Mouse (Mus musculus): ENCODE data around the gene Klc3. TPM values are rescaled to one million over a fixed set of nuclear protein-coding genes. Genes with fewer than 3 reads are reported as not detected.

Gene Klc3
- total and polyA plus RNA-seq, 3 experiments: 0.17 to 3.9 TPM; not detected in 1

DNA sequence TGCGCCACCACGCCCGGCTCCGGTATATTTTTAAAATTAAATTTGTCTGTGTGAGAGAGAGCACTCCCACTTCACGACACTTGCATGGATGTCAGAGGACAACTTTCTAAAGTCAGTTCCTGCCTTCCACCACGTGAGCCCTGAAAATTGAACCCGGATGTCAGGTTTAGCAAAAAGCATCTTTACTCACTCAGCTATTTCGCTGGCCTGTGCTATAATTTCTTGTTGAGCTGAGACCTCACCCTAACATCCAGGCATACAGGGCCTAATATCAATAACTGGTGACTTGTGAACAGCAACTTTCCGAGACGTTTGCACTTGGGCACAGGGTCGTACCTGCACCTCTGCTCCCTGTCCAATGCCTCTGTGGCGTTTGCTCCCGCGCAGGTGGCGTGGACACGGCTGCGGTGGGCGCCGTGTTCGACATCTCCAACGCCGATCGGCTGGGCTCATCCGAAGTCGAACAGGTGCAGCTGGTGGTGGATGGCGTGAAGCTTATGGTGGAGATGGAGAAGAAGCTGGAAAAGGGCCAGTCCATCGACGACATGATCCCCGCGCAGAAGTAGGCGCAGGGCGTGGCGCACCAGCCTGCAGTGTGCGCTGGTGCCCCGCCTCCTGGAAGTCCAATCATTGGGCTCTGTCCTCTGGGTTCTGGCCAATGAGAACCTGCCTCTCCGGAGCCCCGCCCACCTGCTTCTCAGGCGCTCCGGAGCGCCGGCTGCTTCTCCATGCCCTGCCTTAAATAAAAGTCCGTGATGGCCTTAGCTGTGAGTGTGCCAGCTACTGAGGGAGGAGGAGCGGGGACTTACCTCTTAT is 17.1 kb upstream of the Klc3 start:
- Histone ChIP-seq H3K9ac (ENCODE audit: insufficient read depth, low read depth) (peak overlapping the region; percentile 29; the same call in 1 of the 2 replicates), H3K27me3 (replicated peaks) (peaks cover 42% of the 10 kb centered on the region), H3K36me3 (replicated peaks in 1 of 2; ENCODE audit: control insufficient read depth in 1 of 2, insufficient read depth in 1 of 2, low read length in 1 of 2) (peaks cover 3 to 14% of the 10 kb centered on the region in 2 experiments), H3K9me3 (replicated peaks; ENCODE audit: low read length) (no peaks in the 10 kb centered on the region), H3K79me2 (replicated peaks; ENCODE audit: control insufficient read depth, extremely low read depth, insufficient read depth, poor library complexity, severe bottlenecking) (no peaks in the 10 kb centered on the region), H3K4me1 (ENCODE audit: control insufficient read depth in 1 of 2, insufficient read depth in 2 of 2) (peaks cover 3 to 19% of the 10 kb centered on the region in 2 experiments), H3K4me3 (replicated peaks in 1 of 3; ENCODE audit: low read depth in 2 of 3, low read length in 2 of 3, poor library complexity in 1 of 3) (peak overlapping the region in 2 of 3 experiments; percentile 19 to 67), H3K27ac (ENCODE audit: insufficient read depth, low read depth) (no peak overlapping the region), H3K4me2 (ENCODE audit: insufficient read depth, low read depth, poor library complexity, severe bottlenecking) (peak overlapping the region; percentile 73)
- in situ Hi-C loops (cut with MboI; ENCODE audit: low pct_ligation_motif_present, low pct_unique_long_range_greater_than_20kb, low sequenced_read_pairs) (loop anchor here (25.0 kb wide), 2 partner anchors 141 to 441 kb away; partner anchors contain the start of genes Ceacam16, Gm19345 and Ppp1r37), dilution Hi-C loops (cut with MboI; ENCODE audit: extremely low pct_ligation_motif_present, extremely low pct_unique_long_range_greater_than_20kb, low sequenced_read_pairs) (no loop called here)
- TF ChIP-seq POLR2AphosphoS2 (IDR thresholded peaks at IDR 0.05; ENCODE audit: low read depth, low read length): no peak
- no peak for TF ChIP-seq MEF2A (IDR thresholded peaks at IDR 0.05; ENCODE audit: borderline replicate concordance, low read depth, low read length)
- TF ChIP-seq SIN3A (IDR thresholded peaks at IDR 0.05; ENCODE audit: low read length): peak; percentile 80
- TF ChIP-seq MAZ (IDR thresholded peaks at IDR 0.05; ENCODE audit: low read depth, low read length): no peak
- no peak for TF ChIP-seq TBP (conservative IDR thresholded peaks at IDR 0.05; ENCODE audit: low read depth, low read length)
- TF ChIP-seq JUND (conservative IDR thresholded peaks at IDR 0.05; ENCODE audit: low read depth, low read length): no peak
- TF ChIP-seq IRF4 (IDR thresholded peaks at IDR 0.05; ENCODE audit: low read depth, low read length): no peak
- no peak; the same call in 1 of the 2 replicates for TF ChIP-seq USF1 (IDR thresholded peaks at IDR 0.05; ENCODE audit: low read depth, low read length)
- TF ChIP-seq SMC3 (IDR thresholded peaks at IDR 0.05; ENCODE audit: low read depth, low read length): no peak
- TF ChIP-seq USF2 (conservative IDR thresholded peaks at IDR 0.05; ENCODE audit: low read depth, low read length): 0 out of 2 replicates have a peak, but pooled peaks have one; percentile 5
- TF ChIP-seq JUN (IDR thresholded peaks at IDR 0.05; ENCODE audit: insufficient read depth, low read depth, low read length): no peak
- no peak for TF ChIP-seq ETS1 (conservative IDR thresholded peaks at IDR 0.05; ENCODE audit: low read depth, low read length)
- no peak for TF ChIP-seq ZMIZ1 (IDR thresholded peaks at IDR 0.05; ENCODE audit: low read depth, low read length)
- no peak for TF ChIP-seq ZKSCAN1 (IDR thresholded peaks at IDR 0.05; ENCODE audit: borderline replicate concordance, low read depth, low read length)
- no peak for TF ChIP-seq RCOR1 (conservative IDR thresholded peaks at IDR 0.05; ENCODE audit: low read depth, low read length)
- TF ChIP-seq MAFK (IDR thresholded peaks at IDR 0.05; ENCODE audit: insufficient replicate concordance, low read length): no peak
- TF ChIP-seq POLR2A (IDR thresholded peaks at IDR 0.05; ENCODE audit: low read depth, low read length): peak; percentile 34; the same call in 1 of the 2 replicates
- no peak for TF ChIP-seq RAD21 (IDR thresholded peaks at IDR 0.05; ENCODE audit: low read depth, low read length)
- TF ChIP-seq CTCF (conservative IDR thresholded peaks at IDR 0.05 in 1 of 2, IDR thresholded peaks at IDR 0.05 in 1 of 2; ENCODE audit: low read depth in 2 of 2, low read length in 2 of 2): no peak
- TF ChIP-seq EP300 (IDR thresholded peaks at IDR 0.05; ENCODE audit: low read length): no peak
- TF ChIP-seq BHLHE40 (IDR thresholded peaks at IDR 0.05; ENCODE audit: low read depth, low read length): no peak
- no peak for TF ChIP-seq CHD1 (IDR thresholded peaks at IDR 0.05; ENCODE audit: low read depth, low read length)
- peak; percentile 64; the same call in 1 of the 2 replicates for TF ChIP-seq ZNF384 (IDR thresholded peaks at IDR 0.05; ENCODE audit: low read depth, low read length)
- no peak for TF ChIP-seq E2F4 (IDR thresholded peaks at IDR 0.05; ENCODE audit: insufficient replicate concordance, low read depth, low read length)
- TF ChIP-seq PAX5 (IDR thresholded peaks at IDR 0.05; ENCODE audit: low read length): no peak
- no peak for TF ChIP-seq KAT2A (IDR thresholded peaks at IDR 0.05; ENCODE audit: insufficient replicate concordance, low read length)
- TF ChIP-seq ZC3H11A (IDR thresholded peaks at IDR 0.05; ENCODE audit: low read depth, low read length): no peak
- TF ChIP-seq NELFE (IDR thresholded peaks at IDR 0.05; ENCODE audit: low read depth, low read length): no peak
- TF ChIP-seq ELF1 (IDR thresholded peaks at IDR 0.05; ENCODE audit: low read depth, low read length): peak; percentile 36; the same call in 1 of the 2 replicates
- TF ChIP-seq GABPA (IDR thresholded peaks at IDR 0.05; ENCODE audit: insufficient replicate concordance, low read depth, low read length): no peak
- TF ChIP-seq UBTF (IDR thresholded peaks at IDR 0.05; ENCODE audit: low read depth, low read length): no peak
- TF ChIP-seq TCF12 (IDR thresholded peaks at IDR 0.05; ENCODE audit: low read depth, low read length): no peak
- TF ChIP-seq NRF1 (IDR thresholded peaks at IDR 0.05; ENCODE audit: low read depth, low read length): peak; percentile 76
- peak; percentile 87 for TF ChIP-seq MXI1 (IDR thresholded peaks at IDR 0.05; ENCODE audit: low read depth, low read length)
- TF ChIP-seq MAX (IDR thresholded peaks at IDR 0.05; ENCODE audit: low read length): peak; percentile 67; the same call in 1 of the 2 replicates
- TF ChIP-seq HCFC1 (IDR thresholded peaks at IDR 0.05; ENCODE audit: low read depth, low read length): no peak
- no peak for TF ChIP-seq CHD2 (IDR thresholded peaks at IDR 0.05; ENCODE audit: low read length)
- no peak for TF ChIP-seq MYC (IDR thresholded peaks at IDR 0.05; ENCODE audit: low read depth, low read length)
- DNase-seq (ENCODE audit: extremely low read depth): peak; percentile 88
